Mouse (Mus musculus) hindbrain, postnatal 0 days (tissue): ENCODE results near the gene Tmem229b. TPM values are rescaled to one million over a fixed set of nuclear protein-coding genes. Genes with fewer than 3 reads are reported as not detected.

Source experiments
- ATAC-seq: fragments of 200-750 bp; cut with Nextera tagmentation; 2 replicates; pipeline ENCODE4 v1.8.0; 2017; ENCODE audit warnings: mild to moderate bottlenecking, moderate TSS enrichment, moderate library complexity
- DNase-seq: peaks from one replicate; pipeline ENCODE4 v3.0.0-alpha.2; 2015; ENCODE audit warnings: low spot score
- H3K27ac ChIP-seq: fragments of 300-500 bp; sonication (generic); 2 replicates; pipeline ENCODE4 v1.5.1; 2014; ENCODE audit warnings: mild to moderate bottlenecking
- H3K27me3 ChIP-seq: fragments of 300-500 bp; sonication (generic); 2 replicates; pipeline ENCODE4 v1.6.1; 2014; ENCODE audit warnings: low read length, mixed read lengths; ENCODE audit not compliant: insufficient read depth
- H3K36me3 ChIP-seq: fragments of 300-500 bp; sonication (generic); 2 replicates; pipeline ENCODE4 v1.6.1; 2014; ENCODE audit warnings: low read length, mixed read lengths; ENCODE audit not compliant: insufficient read depth
- H3K4me1 ChIP-seq: fragments of 300-500 bp; sonication (generic); 2 replicates; pipeline ENCODE4 v1.6.1; 2014; ENCODE audit warnings: antibody characterized with exemption, low read length, mixed read lengths; ENCODE audit not compliant: insufficient read depth
- H3K4me2 ChIP-seq: fragments of 300-500 bp; sonication (generic); 2 replicates; pipeline ENCODE4 v1.6.1; 2014; ENCODE audit warnings: low read depth, mild to moderate bottlenecking, low read length, moderate library complexity, mixed read lengths
- H3K4me3 ChIP-seq: fragments of 300-500 bp; sonication (generic); 2 replicates; pipeline ENCODE4 v1.5.1; 2014; ENCODE audit warnings: low read length
- H3K9ac ChIP-seq: fragments of 300-500 bp; sonication (generic); replicated peaks from 2 replicates; pipeline ENCODE4 v1.6.1; 2014; ENCODE audit warnings: mild to moderate bottlenecking, low read length, moderate library complexity, mixed read lengths
- H3K9me3 ChIP-seq: fragments of 300-500 bp; sonication (generic); 2 replicates; pipeline ENCODE4 v1.6.1; 2016; ENCODE audit warnings: low read length, mixed read lengths
- CTCF ChIP-seq: IDR thresholded peaks from 2 replicates; pipeline ENCODE4 v1.5.1; 2016; ENCODE audit warnings: antibody characterized with exemption, control low read depth, low read depth
- WGBS: fragments of 180-500 bp; shearing (Covaris S2); extraction: QIAGEN DNeasy Blood & Tissue Kit; methylation state at CpG from one replicate; pipeline ENCODE4 v1.1.7; 2014; 5-methylcytosine and 5-hydroxymethylcytosine counted together
- polyA plus RNA-seq: library from polyadenylated mRNA; unstranded; fragments of >200 nt; fragmentation: Nextera tagmentation; extraction: Ambion mirVana; gene quantifications from 2 replicates; pipeline ENCODE4 v1.2.1, GENCODE M21; 2015
- total RNA-seq: library from RNA; depleted of rRNA; stranded (reverse); fragments of >200 nt; gene quantifications from 2 replicates; pipeline ENCODE4 v1.2.3, GENCODE M21; 2014

Tmem229b gene
- total and polyA plus RNA-seq, 2 experiments from 2014 or later = 54.4 to 192 TPM

DNA sequence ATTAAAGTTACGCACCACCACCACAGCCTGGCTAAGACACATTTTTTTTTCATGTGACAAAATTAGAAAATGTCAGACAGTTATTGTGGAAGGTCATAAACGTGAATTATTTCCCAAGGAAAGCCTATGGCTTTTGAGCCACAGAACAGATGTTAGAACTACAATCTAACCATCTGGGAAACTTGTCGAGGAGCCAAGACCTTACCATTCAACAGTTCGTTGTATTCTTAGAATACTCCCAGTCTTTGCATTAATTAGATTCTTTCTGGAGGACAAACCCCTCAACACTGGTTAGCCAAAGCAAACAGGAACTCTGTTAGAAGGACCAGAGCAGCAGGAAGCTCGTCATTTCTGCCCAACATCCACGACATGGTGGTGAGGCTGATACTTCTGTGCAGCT is 38.7 kb upstream of the Tmem229b start:
- Histone ChIP-seq H3K4me2 (no peak overlapping the region), H3K27ac (no peak overlapping the region), H3K9ac (no peak overlapping the region), H3K9me3 (0 out of 2 replicates have a peak, but pooled peaks cover 2% of the 10 kb centered on the region), H3K27me3 (no peaks in the 10 kb centered on the region), H3K36me3 (no peaks in the 10 kb centered on the region), H3K4me3 (no peak overlapping the region), H3K4me1 (no peaks in the 10 kb centered on the region)
- no peak for DNase-seq
- ATAC-seq = no peak
- 60% methylated on average over 6 of the region's 6 CpGs for WGBS
- TF ChIP-seq CTCF = no peak

DNA sequence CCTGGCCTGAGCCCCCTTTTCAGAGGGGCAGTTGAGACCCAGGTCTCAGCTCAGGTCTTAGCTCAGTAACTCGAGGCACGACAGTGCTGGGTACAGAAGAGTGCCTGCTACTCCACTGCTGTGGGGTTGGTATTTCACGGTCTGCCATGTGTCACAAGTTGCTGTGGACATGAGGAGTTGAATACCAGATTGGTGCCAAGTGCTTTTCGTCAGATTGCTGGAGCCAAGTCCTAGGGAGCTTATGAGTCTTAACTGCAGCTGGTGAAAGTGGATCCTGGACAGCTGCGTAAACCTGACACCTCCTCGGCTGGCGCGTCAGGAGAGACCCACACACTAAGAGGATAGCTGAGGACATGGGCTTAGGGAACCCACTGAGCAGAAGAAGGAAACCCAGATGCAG is 37.2 kb upstream of the Tmem229b start:
- Histone ChIP-seq H3K27me3 (no peaks in the 10 kb centered on the region), H3K9me3 (0 out of 2 replicates have a peak, but pooled peaks cover 2% of the 10 kb centered on the region), H3K4me1 (no peaks in the 10 kb centered on the region), H3K4me2 (no peak overlapping the region), H3K4me3 (no peak overlapping the region), H3K9ac (no peak overlapping the region), H3K27ac (no peak overlapping the region), H3K36me3 (no peaks in the 10 kb centered on the region)
- no peak for TF ChIP-seq CTCF
- ATAC-seq (no peak), DNase-seq (no peak)
- WGBS = 83% methylated on average over 8 of the region's 8 CpGs

DNA sequence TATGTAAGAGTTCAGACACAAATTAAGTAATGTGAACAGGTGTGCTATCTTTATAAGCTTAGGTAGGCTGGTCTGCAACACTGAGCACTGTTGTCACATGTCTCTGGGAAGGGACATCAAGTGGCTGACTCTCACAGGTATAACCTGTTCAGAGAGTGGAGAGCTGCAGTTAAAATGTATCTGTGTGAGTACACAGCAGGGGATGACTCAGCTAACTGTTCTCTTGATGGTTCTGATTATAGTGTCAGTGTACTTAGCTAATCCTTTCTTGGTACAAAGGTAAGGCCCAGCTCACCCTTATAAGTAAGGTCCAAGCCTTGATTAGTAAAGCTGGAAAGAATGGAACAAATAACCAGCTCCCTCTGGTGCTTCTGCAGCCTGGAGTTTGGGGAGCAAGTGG is 34.0 kb upstream of the Tmem229b start:
- no peak overlapping the region for H3K4me3 ChIP-seq
- 0 out of 2 replicates have a peak, but pooled peaks cover 2% of the 10 kb centered on the region for H3K9me3 ChIP-seq
- no peaks in the 10 kb centered on the region for H3K36me3 ChIP-seq
- no peak overlapping the region for H3K27ac ChIP-seq
- ATAC-seq (no peak), DNase-seq (no peak)
- no peaks in the 10 kb centered on the region for H3K27me3 ChIP-seq
- no peaks in the 10 kb centered on the region for H3K4me1 ChIP-seq
- H3K4me2 ChIP-seq = no peak overlapping the region
- no peak overlapping the region for H3K9ac ChIP-seq
- no peak for TF ChIP-seq CTCF

DNA sequence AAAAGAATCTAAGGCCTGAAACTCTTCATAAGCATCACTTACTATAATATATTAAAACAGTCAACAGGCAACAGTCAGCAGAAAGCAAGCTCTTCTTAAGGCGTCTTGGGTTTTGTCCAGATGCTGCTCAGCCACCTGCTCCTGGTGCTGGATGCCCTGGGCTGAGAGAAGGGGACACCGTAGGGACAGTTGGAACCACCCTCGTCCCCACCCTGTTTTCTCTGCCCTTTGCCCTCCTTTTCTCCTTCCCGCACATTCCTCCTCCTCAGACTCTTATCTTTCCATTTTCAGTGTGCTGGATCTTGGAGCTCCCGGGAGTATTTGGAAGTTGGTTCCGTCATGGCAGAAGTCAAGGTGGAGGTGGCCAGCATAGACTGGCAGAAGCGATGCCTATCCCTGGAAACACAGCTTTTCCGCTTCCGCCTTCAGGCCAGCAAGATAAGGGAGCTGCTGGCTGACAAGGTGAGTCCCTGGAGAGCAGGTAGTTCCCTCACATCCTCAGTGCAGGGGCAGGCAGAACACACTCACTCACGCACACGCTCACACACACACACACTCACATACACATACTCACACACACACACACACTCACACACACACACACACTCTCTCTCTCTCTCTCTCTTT is 32.9 kb upstream of the Tmem229b start:
- no peak overlapping the region for H3K4me2 ChIP-seq
- H3K9ac ChIP-seq = no peak overlapping the region
- 0 out of 2 replicates have a peak, but pooled peaks cover under 1% of the 10 kb centered on the region for H3K9me3 ChIP-seq
- no peak overlapping the region for H3K4me3 ChIP-seq
- no peaks in the 10 kb centered on the region for H3K4me1 ChIP-seq
- ATAC-seq (no peak), DNase-seq (no peak)
- TF ChIP-seq CTCF = no peak
- H3K36me3 ChIP-seq = no peaks in the 10 kb centered on the region
- WGBS = 91% methylated on average over 11 of the region's 11 CpGs
- no peak overlapping the region for H3K27ac ChIP-seq
- no peaks in the 10 kb centered on the region for H3K27me3 ChIP-seq

- TF ChIP-seq CTCF = no peak
- no peak for DNase-seq
Measured at GRCm38 (mm10) chr12:79039708-79040107, 32.3 kb upstream of the Tmem229b start.

DNA sequence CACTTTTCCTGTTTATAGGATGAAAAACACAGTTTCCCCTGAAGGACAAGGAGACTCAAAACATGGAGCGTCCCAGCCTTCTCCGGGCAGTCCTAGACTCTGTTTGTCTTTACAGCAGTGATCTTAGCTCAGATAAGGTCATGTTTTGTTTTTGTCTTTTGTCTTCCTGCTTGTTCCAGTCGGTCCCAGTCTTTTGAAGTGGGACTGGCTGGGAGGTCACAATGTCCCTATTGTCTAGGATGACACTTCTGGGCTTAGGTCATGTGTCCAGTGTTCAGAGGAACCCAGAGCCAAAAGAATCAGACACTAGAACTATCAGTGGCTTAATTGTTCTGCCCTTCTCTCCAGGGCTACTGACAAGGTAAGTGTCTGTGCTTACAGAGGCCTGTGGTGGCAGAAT is 27.9 kb upstream of the Tmem229b start:
- DNase-seq (no peak), ATAC-seq (no peak)
- Histone ChIP-seq H3K9ac (no peak overlapping the region), H3K4me1 (no peaks in the 10 kb centered on the region), H3K27me3 (no peaks in the 10 kb centered on the region), H3K4me2 (no peak overlapping the region), H3K9me3 (no peaks in the 10 kb centered on the region), H3K27ac (no peak overlapping the region), H3K36me3 (no peaks in the 10 kb centered on the region), H3K4me3 (no peak overlapping the region)
- no peak for TF ChIP-seq CTCF
- 17% methylated on average over 3 of the region's 3 CpGs for WGBS

More at GRCm38 (mm10) chr12:79039708-79040107, 32.3 kb upstream of the Tmem229b start:
- Histone ChIP-seq H3K4me1 (no peaks in the 10 kb centered on the region), H3K27ac (no peak overlapping the region), H3K4me2 (no peak overlapping the region), H3K9me3 (no peaks in the 10 kb centered on the region), H3K4me3 (no peak overlapping the region), H3K9ac (no peak overlapping the region), H3K27me3 (no peaks in the 10 kb centered on the region), H3K36me3 (no peaks in the 10 kb centered on the region)
- no peak for ATAC-seq
- 74% methylated on average over 8 of the region's 8 CpGs for WGBS

GRCm38 (mm10) chr12:79034331-79034730 is 26.9 kb upstream of the Tmem229b start:
- Histone ChIP-seq H3K9me3 (no peaks in the 10 kb centered on the region), H3K4me2 (no peak overlapping the region), H3K4me3 (no peak overlapping the region), H3K9ac (no peak overlapping the region), H3K27ac (no peak overlapping the region), H3K4me1 (no peaks in the 10 kb centered on the region), H3K36me3 (no peaks in the 10 kb centered on the region), H3K27me3 (no peaks in the 10 kb centered on the region)
- 99% methylated on average over 2 of the region's 2 CpGs for WGBS
- no peak for ATAC-seq
- TF ChIP-seq CTCF = no peak
- no peak for DNase-seq
